Mouse (Mus musculus) retina, postnatal 7 days (tissue): ENCODE data around the gene Tinagl1.

Experiments used
- DNase-seq: peaks from one replicate; pipeline ENCODE4 v3.0.0-alpha.2; 2012; ENCODE audit warnings: low read depth, low spot score

The Tinagl1 gene

DNA sequence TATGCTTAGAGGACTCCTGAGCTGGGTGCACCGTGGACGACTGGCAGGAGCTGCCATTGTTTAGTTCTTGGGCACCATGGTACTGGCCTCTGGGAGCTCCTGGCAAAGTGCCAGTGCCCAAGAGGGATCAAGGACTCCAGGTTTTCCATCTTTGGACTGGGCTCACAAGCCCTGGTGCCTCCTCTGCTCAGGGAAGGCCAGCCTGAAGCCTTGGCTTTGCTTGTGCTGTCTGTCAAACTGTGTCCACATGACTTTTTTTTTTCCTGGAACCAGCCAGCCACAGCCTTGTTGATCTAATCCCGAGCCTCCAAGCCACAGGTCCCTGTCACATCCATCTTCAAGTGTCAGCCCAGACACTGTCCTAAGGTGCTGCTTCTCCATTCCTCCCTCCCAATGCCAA, 33.1 kb downstream of the Tinagl1 start:
- no peak for DNase-seq

DNA sequence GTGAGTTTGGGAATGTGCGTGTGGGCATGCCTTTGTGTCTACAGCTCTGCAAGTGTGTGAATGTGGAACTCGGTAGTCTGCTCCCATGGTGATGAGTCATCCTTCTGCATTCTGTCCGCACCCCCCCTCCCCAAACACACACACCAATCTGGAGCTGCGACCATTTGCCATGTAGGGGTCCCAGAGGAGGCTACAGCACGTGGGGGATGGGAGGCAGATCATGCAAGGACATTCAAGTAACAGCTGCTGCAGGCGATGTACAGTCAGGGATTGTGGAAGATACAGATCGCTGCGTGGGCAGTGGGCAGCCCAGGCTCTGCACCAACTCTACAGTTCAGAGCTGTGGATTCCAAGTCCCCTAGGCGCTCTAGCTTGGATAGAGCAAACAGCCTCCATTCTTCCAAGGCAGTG, 33.9 kb downstream of the Tinagl1 start:
- DNase-seq = no peak

GRCm38 (mm10) chr4:130139214-130139492, 35.8 kb downstream of the Tinagl1 start, which contains the start of gene Hcrtr1:
Hcrtr1 (minus strand) TSS chr4:130139359.
- no peak for DNase-seq

DNA sequence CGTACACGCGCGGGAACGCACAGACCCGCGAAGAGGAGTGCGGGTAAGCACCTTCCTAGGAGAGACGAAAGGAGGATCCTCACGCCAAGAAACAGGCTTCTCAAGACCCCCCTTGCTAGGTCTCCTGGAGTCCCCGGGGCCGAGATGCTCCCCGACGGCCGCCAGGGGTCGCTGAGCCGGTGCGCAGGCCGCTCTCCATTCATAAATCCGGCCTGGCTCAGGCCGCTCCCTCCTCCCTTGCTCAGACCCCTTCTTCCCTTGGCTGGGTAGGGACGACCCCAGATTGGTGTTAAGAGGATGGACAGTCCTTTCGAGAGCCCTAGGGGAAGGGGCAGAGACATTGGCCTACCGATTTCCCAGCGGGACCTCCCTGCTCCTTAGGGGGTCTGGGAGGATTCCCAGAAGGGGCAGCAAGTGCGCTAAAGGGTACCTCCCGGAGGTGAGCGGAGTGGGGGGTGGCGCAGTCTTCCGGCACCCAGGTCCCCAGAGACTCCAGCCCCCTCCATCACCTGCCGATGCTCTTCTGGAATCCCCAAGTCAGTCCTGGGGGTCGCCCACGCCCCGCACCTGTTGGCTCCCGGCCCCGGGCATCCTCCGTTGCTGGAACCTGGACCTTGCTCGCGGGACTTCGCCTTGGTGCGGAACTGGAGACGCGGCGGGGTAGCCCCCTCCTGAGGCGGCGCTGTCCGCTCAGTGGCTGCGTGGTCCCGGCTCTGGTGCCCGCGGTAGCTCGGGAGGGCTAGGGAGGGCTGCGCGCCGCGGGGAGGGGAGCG, 36.3 kb downstream of the Tinagl1 start:
- DNase-seq = peak; percentile 71

- DNase-seq = no peak
Measured at GRCm38 (mm10) chr4:130133399-130133798, 41.5 kb downstream of the Tinagl1 start.

DNA sequence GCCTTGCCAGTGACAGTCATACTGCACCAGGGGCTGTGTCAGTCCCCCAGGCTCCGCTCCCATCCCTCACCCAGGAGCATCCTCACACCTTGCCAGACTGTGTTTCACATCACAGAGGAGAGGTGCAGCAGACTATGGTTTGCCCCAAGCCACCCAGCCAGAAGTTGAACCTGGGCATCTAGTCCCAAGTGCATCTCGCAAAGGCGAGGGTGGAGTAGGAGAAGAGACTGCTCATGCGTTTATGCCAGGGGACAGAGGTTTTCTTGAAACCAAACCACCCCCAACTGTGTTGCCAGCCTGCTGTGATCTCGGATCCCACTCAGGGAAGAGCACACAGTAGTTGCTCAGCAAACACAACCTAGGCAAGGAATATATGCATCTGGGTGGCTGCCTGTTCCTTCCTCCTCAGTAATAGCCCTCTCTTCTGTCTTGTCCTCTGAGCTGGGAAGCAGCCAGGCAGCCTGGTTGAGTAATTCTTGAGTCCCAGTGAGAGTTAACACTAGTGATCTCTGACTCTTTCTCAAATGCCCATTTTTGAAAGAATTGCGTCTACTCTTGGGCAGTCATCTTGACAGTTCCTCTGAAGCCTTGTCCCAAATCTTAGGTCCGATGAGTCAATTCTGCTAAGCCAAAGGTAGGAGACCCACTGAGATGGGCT, 43.3 kb downstream of the Tinagl1 start:
- DNase-seq = no peak

GRCm38 (mm10) chr4:130130641-130131350, 44.1 kb downstream of the Tinagl1 start:
- no peak for DNase-seq

DNA sequence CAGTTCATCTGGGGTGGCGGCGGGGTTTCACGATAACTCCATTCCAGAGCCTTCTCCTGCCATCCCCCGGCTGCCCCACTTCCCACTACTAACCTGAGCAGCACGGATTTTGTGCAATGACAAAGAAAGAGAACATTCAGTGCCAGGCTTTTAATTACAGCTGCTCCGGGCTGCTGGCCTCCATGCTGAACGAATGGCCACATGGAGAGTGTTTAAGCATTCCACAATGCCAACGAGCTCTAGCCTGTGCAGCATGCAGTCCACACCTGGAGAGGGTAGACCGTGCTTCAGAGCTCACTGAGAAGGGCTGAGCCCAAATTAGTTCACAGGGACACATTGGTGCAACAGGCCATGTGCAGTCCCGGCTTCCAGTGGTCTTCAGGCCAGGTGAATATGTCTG, 44.8 kb downstream of the Tinagl1 start:
- DNase-seq = no peak

DNA sequence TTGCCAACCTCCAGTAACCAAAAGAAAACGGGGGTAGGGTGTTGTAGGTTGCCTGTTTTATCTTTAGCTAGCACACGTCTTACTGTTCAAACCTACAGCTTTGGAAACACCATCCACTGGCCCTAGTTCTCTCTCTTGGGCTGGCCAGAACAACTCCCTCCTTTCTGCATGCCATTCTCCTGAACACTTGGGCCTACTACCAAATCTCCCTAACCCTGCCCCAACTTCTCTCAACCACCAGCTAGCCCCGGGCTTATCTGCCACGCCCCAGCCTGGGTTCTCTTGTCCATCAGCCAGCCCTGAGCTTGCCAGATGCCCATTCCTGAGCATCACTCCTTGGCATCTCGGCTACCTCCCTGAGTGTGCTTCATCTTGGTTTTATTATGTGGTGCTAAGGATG, 46.0 kb downstream of the Tinagl1 start:
- no peak for DNase-seq

DNA sequence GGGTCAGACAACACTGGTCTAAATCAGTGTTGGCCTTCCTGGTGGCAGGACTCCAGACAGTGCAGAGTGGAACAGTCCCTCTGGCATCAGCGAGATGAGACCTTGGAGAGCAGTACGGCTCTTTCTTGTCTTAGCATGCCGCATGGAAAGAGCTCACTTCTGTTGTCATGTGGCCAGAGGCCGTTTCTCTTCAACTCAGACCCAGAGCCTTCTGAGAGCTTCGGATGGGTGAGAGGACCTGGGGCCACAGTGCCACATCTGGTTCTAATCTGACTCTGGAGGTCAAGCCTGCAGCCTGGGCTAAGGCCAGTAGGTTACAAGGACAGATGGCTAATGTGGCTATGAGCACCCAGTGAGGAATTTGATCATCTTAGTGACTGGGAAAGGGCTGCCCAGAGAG, 49.0 kb downstream of the Tinagl1 start:
- no peak for DNase-seq

- DNase-seq = no peak
Measured at GRCm38 (mm10) chr4:130125164-130125563, 49.8 kb downstream of the Tinagl1 start.

DNA sequence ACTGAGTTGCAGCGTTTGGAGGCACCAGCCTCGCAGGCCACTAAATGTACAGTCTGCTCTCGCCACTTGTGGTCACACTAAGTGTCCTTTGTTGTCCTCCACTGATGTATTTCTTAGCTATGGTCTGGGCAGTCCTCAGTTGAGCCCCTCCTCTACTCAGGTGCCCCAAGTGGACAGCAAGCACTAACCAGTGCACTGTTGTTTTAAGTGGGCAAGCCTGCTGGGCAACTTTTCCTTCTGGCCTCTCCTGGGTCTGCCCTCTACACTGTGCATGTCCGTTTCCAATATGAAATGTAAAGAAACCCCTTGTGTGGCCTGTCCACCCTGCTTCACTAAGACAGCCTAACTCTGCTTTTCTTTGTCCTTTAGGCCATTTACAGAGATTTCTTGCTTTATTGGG, 50.8 kb downstream of the Tinagl1 start:
- no peak for DNase-seq

GRCm38 (mm10) chr4:130123020-130123419, 51.9 kb downstream of the Tinagl1 start:
- DNase-seq = no peak

- no peak for DNase-seq
Measured at GRCm38 (mm10) chr4:130121560-130121959, 53.4 kb downstream of the Tinagl1 start.

DNA sequence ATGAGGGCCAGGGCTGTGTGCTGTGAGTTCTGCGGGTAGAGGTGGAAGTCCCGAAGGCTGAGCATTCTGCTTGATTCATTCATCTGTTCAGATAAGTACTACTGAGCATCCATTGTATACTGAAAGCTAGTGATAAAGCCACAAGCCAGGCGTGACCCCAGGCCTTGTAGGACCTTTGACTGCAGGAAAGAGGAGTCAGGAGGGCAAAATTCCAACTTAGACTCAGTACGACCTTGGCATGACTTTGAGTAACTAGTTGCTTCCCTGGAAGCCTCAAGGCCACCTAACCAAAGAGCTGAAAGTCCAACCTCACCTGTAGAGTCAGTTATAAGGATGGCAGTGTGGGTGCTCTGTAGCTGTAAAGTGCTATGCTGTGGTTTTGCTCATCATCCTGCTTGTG, 54.2 kb downstream of the Tinagl1 start:
- no peak for DNase-seq
